Mouse (Mus musculus) thymus, adult 2 months (tissue): ENCODE results near the gene Rbfox3.

Source experiments
- CTCF ChIP-seq: fragments of 200-500 bp; IDR thresholded peaks from 2 replicates; pipeline ENCODE4 v1.5.1; 2012; ENCODE audit warnings: mild to moderate bottlenecking, control low read depth, low read length, moderate library complexity, borderline replicate concordance; ENCODE audit not compliant: control insufficient read depth, poor library complexity, insufficient read depth; ENCODE audit errors: extremely low read depth
- POLR2A ChIP-seq: fragments of 200-500 bp; IDR thresholded peaks from 2 replicates; pipeline ENCODE4 v1.6.1; 2012; ENCODE audit warnings: mild to moderate bottlenecking, low read length, control low read depth, moderate library complexity; ENCODE audit not compliant: control insufficient read depth, poor library complexity, insufficient read depth; ENCODE audit errors: extremely low read depth

GRCm38 (mm10) chr11:118904253-118904652 is 7.1 kb downstream of the Rbfox3 start:
- TF ChIP-seq CTCF = no peak
- no peak for TF ChIP-seq POLR2A
